In the genomic region with DNA sequence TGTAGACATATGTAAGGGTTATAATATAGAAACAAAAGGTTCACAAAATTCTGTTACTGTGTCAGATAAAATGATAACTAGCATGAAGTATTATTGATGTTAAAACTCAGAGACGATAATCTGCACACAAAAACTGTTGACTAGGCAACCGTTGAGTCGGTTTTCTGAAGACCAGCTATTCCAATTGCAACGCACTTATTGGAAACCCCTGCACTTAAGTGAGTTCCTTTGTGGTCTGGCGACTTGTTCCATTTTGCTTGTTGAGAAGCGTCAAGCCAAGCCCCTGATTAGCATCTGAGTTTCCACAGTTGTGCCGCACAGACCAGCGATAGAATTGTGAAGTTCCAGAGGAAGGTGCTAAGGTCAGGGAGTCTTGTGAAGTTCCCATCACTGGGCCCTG, we compare ENCODE assay signal across 17 mouse cellular contexts. TPM values are rescaled to one million over a fixed set of nuclear protein-coding genes. Genes with fewer than 3 reads are reported as not detected.
"Had no signal": no experiment of that assay in that cellular context is flagged by ENCODE, and none has a peak within 500 bp of the region (broad histone marks: within the 10 kb centered on the region; RNA-seq: fewer than 3 reads in every experiment).

No protein-coding gene starts in this region.

- DNase-seq: retina, postnatal 1 day; right cerebral cortex, adult 18-20 months; right cerebral cortex, postnatal 14 days; right cerebral cortex, postnatal 25 days; right cerebral cortex, postnatal 4 days; spleen, adult 18-20 months; thymus, adult 18-20 months; thymus, adult 2 months; thymus, postnatal 14 days; thymus, postnatal 25 days; thymus, postnatal 36 days; thymus, postnatal 4 days had no signal

- H3K4me3 ChIP-seq: neural tube, embryonic 12.5 days; neural tube, embryonic 13.5 days; neural tube, embryonic 15.5 days; stomach, embryonic 15.5 days had no signal

- H3K36me3 ChIP-seq: neural tube, embryonic 12.5 days; neural tube, embryonic 13.5 days; neural tube, embryonic 15.5 days; stomach, embryonic 15.5 days had no signal

- H3K9me3 ChIP-seq: neural tube, embryonic 12.5 days; neural tube, embryonic 13.5 days; neural tube, embryonic 15.5 days; stomach, embryonic 15.5 days had no signal

- H3K9ac ChIP-seq: neural tube, embryonic 12.5 days; neural tube, embryonic 13.5 days; neural tube, embryonic 15.5 days; stomach, embryonic 15.5 days had no signal

- H3K4me2 ChIP-seq: neural tube, embryonic 12.5 days; neural tube, embryonic 13.5 days; neural tube, embryonic 15.5 days; stomach, embryonic 15.5 days had no signal

- H3K27ac ChIP-seq: neural tube, embryonic 12.5 days; neural tube, embryonic 13.5 days; neural tube, embryonic 15.5 days; stomach, embryonic 15.5 days; stomach, postnatal 0 days had no signal

RNA-seq across cellular contexts. Expression of gene Ildr1, which starts 3.6 kb away (rescaled TPM):
- polyA plus RNA-seq: neural tube, embryonic 12.5 days; neural tube, embryonic 13.5 days had no signal
